Mouse (Mus musculus) forebrain, postnatal 0 days (tissue): ENCODE results near the gene Sorbs1. TPM values are rescaled to one million over a fixed set of nuclear protein-coding genes. Genes with fewer than 3 reads are reported as not detected.

ENCODE experiments used
- ATAC-seq: fragments of 200-750 bp; cut with Nextera tagmentation; 2 replicates; pipeline ENCODE4 v1.8.0; 2017; ENCODE audit warnings: mild to moderate bottlenecking, moderate library complexity
- DNase-seq: peaks from one replicate; pipeline ENCODE4 v3.0.0-alpha.2; 2015
- H3K27ac ChIP-seq: fragments of 300-500 bp; sonication (generic); 2 replicates; pipeline ENCODE4 v1.5.1; 2014; ENCODE audit warnings: low read depth, mild to moderate bottlenecking, antibody characterized with exemption, low read length, moderate library complexity, mixed read lengths
- H3K27me3 ChIP-seq: fragments of 300-500 bp; sonication (generic); 2 replicates; pipeline ENCODE4 v1.6.1; 2014; ENCODE audit warnings: mild to moderate bottlenecking, low read length, mixed read lengths; ENCODE audit not compliant: insufficient read depth
- H3K36me3 ChIP-seq: fragments of 300-500 bp; sonication (generic); 2 replicates; pipeline ENCODE4 v1.6.1; 2014; ENCODE audit warnings: mild to moderate bottlenecking, moderate library complexity; ENCODE audit not compliant: insufficient read depth
- H3K4me1 ChIP-seq: fragments of 300-500 bp; sonication (generic); 2 replicates; pipeline ENCODE4 v1.6.1; 2014; ENCODE audit warnings: antibody characterized with exemption; ENCODE audit not compliant: insufficient read depth
- H3K4me2 ChIP-seq: fragments of 300-500 bp; sonication (generic); 2 replicates; pipeline ENCODE4 v1.6.1; 2014; ENCODE audit warnings: low read depth, mild to moderate bottlenecking, moderate library complexity
- H3K4me3 ChIP-seq: fragments of 300-500 bp; sonication (generic); 2 replicates; pipeline ENCODE4 v1.5.1; 2014; ENCODE audit warnings: low read depth, low read length, mixed read lengths
- H3K9ac ChIP-seq: fragments of 300-500 bp; sonication (generic); 2 replicates; pipeline ENCODE4 v1.6.1; 2014; ENCODE audit warnings: mild to moderate bottlenecking
- H3K9me3 ChIP-seq: fragments of 300-500 bp; sonication (generic); 2 replicates; pipeline ENCODE4 v1.6.1; 2016; ENCODE audit warnings: low read length
- CTCF ChIP-seq: sonication (generic); IDR thresholded peaks from 2 replicates; pipeline ENCODE4 v1.5.1; 2016; ENCODE audit warnings: antibody characterized with exemption, control low read depth, low read depth
- WGBS: fragments of 180-500 bp; shearing (Covaris S2); extraction: QIAGEN DNeasy Blood & Tissue Kit; methylation state at CpG from one replicate; pipeline ENCODE4 v1.1.7; 2014; 5-methylcytosine and 5-hydroxymethylcytosine counted together
- polyA plus RNA-seq: library from polyadenylated mRNA; unstranded; fragments of >200 nt; fragmentation: Nextera tagmentation; extraction: Ambion mirVana; gene quantifications from 2 replicates; pipeline ENCODE4 v1.2.1, GENCODE M21; 2015
- total RNA-seq: library from RNA; depleted of rRNA; stranded (reverse); fragments of >200 nt; gene quantifications from 2 replicates; pipeline ENCODE4 v1.2.3, GENCODE M21; 2014

Sorbs1 gene
- total and polyA plus RNA-seq, 2 experiments from 2014 or later: 51.8 to 74.9 TPM

DNA sequence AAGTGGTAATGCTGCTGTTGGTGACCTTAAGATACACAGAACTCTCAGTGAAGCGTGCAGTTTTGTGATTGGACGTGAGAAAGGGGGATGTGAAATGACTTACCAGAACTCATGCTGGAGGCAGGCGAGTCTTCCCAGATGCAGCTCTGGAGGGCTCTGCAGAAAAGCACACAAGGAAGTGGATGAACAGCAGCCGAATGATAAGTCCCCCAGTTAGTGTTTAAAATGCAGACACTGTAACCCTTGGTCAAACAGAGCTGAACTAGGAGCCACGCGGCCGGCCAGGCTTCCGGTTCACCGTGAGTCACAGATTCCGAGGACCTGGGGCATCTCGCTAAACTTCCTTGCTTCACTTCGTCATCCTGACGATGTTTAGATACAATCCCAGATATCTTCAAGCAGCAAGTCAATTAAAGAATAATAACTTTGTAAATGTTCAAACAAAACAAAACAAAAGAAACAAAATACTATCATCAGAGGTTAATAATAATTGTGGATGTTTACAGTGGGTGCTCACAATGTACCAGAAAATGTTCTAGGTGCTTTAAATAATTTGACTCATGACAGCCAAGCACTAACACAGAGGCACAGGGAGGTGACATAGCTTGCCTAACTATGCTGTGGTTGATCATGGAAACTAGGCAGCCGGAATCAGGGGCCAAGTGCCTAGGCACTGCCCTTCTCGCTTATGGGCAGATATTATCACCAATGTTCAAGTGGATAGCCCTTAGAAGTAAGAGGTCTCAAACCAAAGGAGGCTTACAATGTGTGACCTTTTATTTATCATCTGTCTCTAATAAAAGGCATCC lies 111.2 kb downstream of the Sorbs1 start:
- H3K9me3 ChIP-seq: no peaks in the 10 kb centered on the region
- H3K27ac ChIP-seq: no peak overlapping the region
- no peak overlapping the region for H3K4me3 ChIP-seq
- no peak for DNase-seq
- H3K36me3 ChIP-seq: 0 out of 2 replicates have a peak, but pooled peaks cover 4% of the 10 kb centered on the region
- WGBS: 84% methylated on average over 15 of the region's 15 CpGs
- no peak for TF ChIP-seq CTCF
- no peak overlapping the region for H3K9ac ChIP-seq
- no peak for ATAC-seq
- H3K4me1 ChIP-seq: no peaks in the 10 kb centered on the region
- H3K27me3 ChIP-seq: no peaks in the 10 kb centered on the region
- no peak overlapping the region for H3K4me2 ChIP-seq

- Histone ChIP-seq H3K9ac (no peak overlapping the region), H3K9me3 (no peaks in the 10 kb centered on the region), H3K4me2 (no peak overlapping the region), H3K4me3 (no peak overlapping the region), H3K36me3 (0 out of 2 replicates have a peak, but pooled peaks cover 4% of the 10 kb centered on the region), H3K4me1 (no peaks in the 10 kb centered on the region), H3K27ac (no peak overlapping the region), H3K27me3 (no peaks in the 10 kb centered on the region)
- DNase-seq (no peak), ATAC-seq (no peak)
- 71% methylated on average over 7 of the region's 7 CpGs for WGBS
- no peak for TF ChIP-seq CTCF
Observed at GRCm38 (mm10) chr19:40401213-40401612, 112.4 kb downstream of the Sorbs1 start.

GRCm38 (mm10) chr19:40400426-40401030 lies 113.1 kb downstream of the Sorbs1 start:
- DNase-seq (no peak), ATAC-seq (no peak)
- WGBS: 88% methylated on average over 11 of the region's 11 CpGs
- no peak overlapping the region for H3K27ac ChIP-seq
- H3K4me1 ChIP-seq: no peaks in the 10 kb centered on the region
- no peak overlapping the region for H3K4me2 ChIP-seq
- no peaks in the 10 kb centered on the region for H3K27me3 ChIP-seq
- H3K9me3 ChIP-seq: no peaks in the 10 kb centered on the region
- no peak overlapping the region for H3K9ac ChIP-seq
- no peak overlapping the region for H3K4me3 ChIP-seq
- no peak for TF ChIP-seq CTCF
- 0 out of 2 replicates have a peak, but pooled peaks cover 4% of the 10 kb centered on the region for H3K36me3 ChIP-seq

GRCm38 (mm10) chr19:40395757-40396661 lies 117.6 kb downstream of the Sorbs1 start:
- ATAC-seq (no peak), DNase-seq (no peak)
- 55% methylated on average over 14 of the region's 14 CpGs for WGBS
- H3K4me1 ChIP-seq: no peaks in the 10 kb centered on the region
- H3K27ac ChIP-seq: peak overlapping the region; percentile 64
- peaks cover 10% of the 10 kb centered on the region for H3K36me3 ChIP-seq
- no peaks in the 10 kb centered on the region for H3K27me3 ChIP-seq
- H3K9ac ChIP-seq: no peak overlapping the region
- no peak overlapping the region for H3K4me3 ChIP-seq
- H3K9me3 ChIP-seq: no peaks in the 10 kb centered on the region
- no peak overlapping the region for H3K4me2 ChIP-seq
- no peak for TF ChIP-seq CTCF

DNA sequence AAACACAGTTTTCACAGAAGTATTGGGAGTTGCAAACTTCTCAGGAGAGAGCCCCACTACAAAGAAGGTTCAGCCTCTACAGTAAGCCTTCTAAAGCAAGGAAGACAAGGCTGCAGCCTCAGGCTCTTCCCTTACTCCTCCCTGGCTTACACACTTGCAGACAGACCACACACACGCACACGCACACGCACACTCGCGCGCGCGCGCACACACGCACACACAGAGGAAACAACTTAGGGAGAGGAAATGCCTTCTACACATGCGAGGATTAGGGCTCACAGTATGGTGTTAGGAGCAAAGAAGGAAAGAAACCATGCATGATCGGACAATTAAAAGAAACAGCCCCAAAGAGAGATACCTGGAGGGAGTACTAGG lies 118.3 kb downstream of the Sorbs1 start:
- Histone ChIP-seq H3K27ac (peak overlapping the region; percentile 64), H3K4me2 (no peak overlapping the region), H3K4me3 (no peak overlapping the region), H3K9me3 (no peaks in the 10 kb centered on the region), H3K9ac (no peak overlapping the region), H3K27me3 (no peaks in the 10 kb centered on the region), H3K36me3 (peaks cover 9% of the 10 kb centered on the region), H3K4me1 (no peaks in the 10 kb centered on the region)
- ATAC-seq (no peak), DNase-seq (no peak)
- TF ChIP-seq CTCF: no peak
- 87% methylated on average over 12 of the region's 12 CpGs for WGBS

DNA sequence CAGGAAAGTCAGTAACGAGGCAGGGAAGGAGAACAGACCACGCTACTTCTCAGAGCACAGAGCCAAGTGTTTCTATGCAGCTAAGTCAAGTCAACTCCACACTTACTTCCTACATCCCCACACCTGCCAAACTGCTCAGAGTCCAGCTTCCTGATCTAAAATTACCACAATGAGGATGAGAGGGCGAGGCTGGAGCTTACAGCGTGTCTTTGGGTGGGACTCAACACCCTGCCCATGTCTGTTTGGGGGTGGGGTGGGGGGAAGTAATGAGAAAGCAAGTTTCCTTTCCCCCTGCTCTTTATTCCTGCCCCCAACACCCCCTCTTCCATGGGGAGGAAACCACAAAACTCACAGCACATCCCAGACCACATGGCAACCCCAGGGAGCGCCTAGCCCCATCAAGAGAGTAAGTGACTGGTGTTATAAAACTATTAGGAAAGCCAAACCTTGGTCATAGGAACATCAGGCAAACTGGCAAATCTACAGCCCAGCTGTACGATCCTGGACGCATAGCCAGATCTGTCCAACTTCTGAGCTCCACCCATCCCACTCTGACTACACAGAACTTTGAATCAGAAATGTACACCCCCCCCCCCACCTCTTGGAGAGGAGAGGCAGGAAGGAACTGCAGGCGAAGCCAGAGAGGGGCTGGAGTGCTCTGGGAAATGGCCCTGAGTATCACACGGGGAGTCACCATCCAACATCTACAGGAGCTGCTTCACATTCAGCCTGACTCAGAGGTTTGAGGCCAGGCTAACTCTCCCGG lies 118.8 kb downstream of the Sorbs1 start:
- 68% methylated on average over 10 of the region's 10 CpGs for WGBS
- Histone ChIP-seq H3K4me3 (no peak overlapping the region), H3K9me3 (no peaks in the 10 kb centered on the region), H3K27me3 (no peaks in the 10 kb centered on the region), H3K4me2 (no peak overlapping the region), H3K4me1 (no peaks in the 10 kb centered on the region), H3K36me3 (peaks cover 9% of the 10 kb centered on the region), H3K9ac (no peak overlapping the region), H3K27ac (peak overlapping the region; percentile 64; the same call in 1 of the 2 replicates)
- TF ChIP-seq CTCF: no peak
- ATAC-seq (no peak), DNase-seq (no peak)
